Mouse (Mus musculus) neutrophil, adult 59 days (primary cell): ENCODE data around the gene Afap1l2. TPM values are rescaled to one million over a fixed set of nuclear protein-coding genes. Genes with fewer than 3 reads are reported as not detected.

Experiments
- total RNA-seq, 2 experiments: library from RNA; stranded (reverse); gene quantifications; 1 replicate in 1 of 2; 2 replicates in 1 of 2; pipeline ENCODE4 v1.2.4; 2023

Afap1l2 gene
- total RNA-seq, result not detected

GRCm38 (mm10) chr19:57007781-57008710 is at the start of gene Afap1l2:
Afap1l2 (minus strand) TSS chr19:57008228.

GRCm38 (mm10) chr19:56873816-56874600 is 134.0 kb downstream of the Afap1l2 start, which contains the start of gene Vwa2:
Vwa2 (plus strand) TSS chr19:56874249.

Other genes starting within 250 kb of the Afap1l2 start
- 10 to 100 TPM; 25.7 to 26.7 TPM for gene Ccdc186, start 186.0 kb downstream of the Afap1l2 start, total RNA-seq
- gene Tdrd1, start 182.0 kb downstream of the Afap1l2 start, total RNA-seq, result not detected
- gene Vwa2, start 134.0 kb downstream of the Afap1l2 start, total RNA-seq, result not detected